Mouse (Mus musculus) MEL (cell line): ENCODE measurements around the gene Sdr42e1.

Source experiments
- CTCF ChIP-seq, 3 experiments: IDR thresholded peaks in 2 of 3; conservative IDR thresholded peaks in 1 of 3; 2 replicates each; pipeline ENCODE4 v1.5.1; 2011 to 2012; ENCODE audit warnings: low read length in 3 of 3, low read depth in 2 of 3, mild to moderate bottlenecking in 2 of 3, improper control_type of control experiment in 1 of 3, inconsistent platforms in 1 of 3, mixed read lengths in 1 of 3, moderate library complexity in 1 of 3; ENCODE audit not compliant: control insufficient read depth in 1 of 3, insufficient read depth in 1 of 3, poor library complexity in 1 of 3, severe bottlenecking in 1 of 3
- GATA1 ChIP-seq: IDR thresholded peaks from 2 replicates; pipeline ENCODE4 v1.6.1; 2011; ENCODE audit warnings: low read depth, low read length, improper control_type of control experiment
- KAT2A ChIP-seq: conservative IDR thresholded peaks from 2 replicates; pipeline ENCODE4 v1.6.1; 2012; ENCODE audit warnings: low read depth, low read length, improper control_type of control experiment, inconsistent platforms
- MAFK ChIP-seq: IDR thresholded peaks from 2 replicates; pipeline ENCODE4 v1.6.1; 2011; ENCODE audit warnings: low read depth, mild to moderate bottlenecking, low read length, improper control_type of control experiment, borderline replicate concordance
- MAZ ChIP-seq: IDR thresholded peaks from 2 replicates; pipeline ENCODE4 v1.6.1; 2012; ENCODE audit warnings: low read depth, mild to moderate bottlenecking, inconsistent platforms, low read length, improper control_type of control experiment
- POLR2A ChIP-seq, 2 experiments: IDR thresholded peaks; 2 replicates each; pipeline ENCODE4 v1.6.1; 2011 to 2012; ENCODE audit warnings: low read length in 2 of 2, mild to moderate bottlenecking in 2 of 2, control low read depth in 1 of 2, improper control_type of control experiment in 1 of 2, low read depth in 1 of 2, moderate library complexity in 1 of 2; ENCODE audit not compliant: control insufficient read depth in 1 of 2, insufficient read depth in 1 of 2, poor library complexity in 1 of 2
- USF2 ChIP-seq, 2 experiments: IDR thresholded peaks; 2 replicates each; pipeline ENCODE4 v1.6.1; 2011 to 2012; ENCODE audit warnings: improper control_type of control experiment in 2 of 2, low read length in 2 of 2, borderline replicate concordance in 1 of 2, inconsistent platforms in 1 of 2, low read depth in 1 of 2, mild to moderate bottlenecking in 1 of 2; ENCODE audit not compliant: insufficient read depth in 1 of 2
- ZNF384 ChIP-seq: IDR thresholded peaks from 2 replicates; pipeline ENCODE4 v1.6.1; 2012; ENCODE audit warnings: low read depth, mild to moderate bottlenecking, inconsistent platforms, low read length, improper control_type of control experiment

- TF ChIP-seq MAFK (no peak), USF2 (IDR thresholded peaks at IDR 0.05; ENCODE audit: borderline replicate concordance in 1 of 2, insufficient read depth in 1 of 2, low read depth in 1 of 2, low read length in 2 of 2) (no peak), POLR2A (IDR thresholded peaks at IDR 0.05; ENCODE audit: control insufficient read depth in 1 of 2, insufficient read depth in 1 of 2, low read depth in 1 of 2, low read length in 2 of 2, poor library complexity in 1 of 2) (no peak), CTCF (IDR thresholded peaks at IDR 0.05 in 2 of 3, conservative IDR thresholded peaks at IDR 0.05 in 1 of 3; ENCODE audit: control insufficient read depth in 1 of 3, insufficient read depth in 1 of 3, low read depth in 2 of 3, low read length in 3 of 3, poor library complexity in 1 of 3, severe bottlenecking in 1 of 3) (no peak), ZNF384 (no peak), GATA1 (no peak), KAT2A (no peak), MAZ (no peak)
These were observed 22.1 kb upstream of the Sdr42e1 start for GRCm38 (mm10) chr8:117695636-117696035.
